Mouse (Mus musculus) heart, adult 9 months (tissue): ENCODE results near the gene Zkscan17.

Experiments
- DNase-seq, 2 experiments: peaks; one replicate each; pipeline ENCODE4 v3.0.0; 2022; ENCODE audit warnings: low spot score in 2 of 2

The Zkscan17 gene

GRCm38 (mm10) chr11:59456891-59457290 is 69.7 kb downstream of the Zkscan17 start:
- DNase-seq: no peak

DNA sequence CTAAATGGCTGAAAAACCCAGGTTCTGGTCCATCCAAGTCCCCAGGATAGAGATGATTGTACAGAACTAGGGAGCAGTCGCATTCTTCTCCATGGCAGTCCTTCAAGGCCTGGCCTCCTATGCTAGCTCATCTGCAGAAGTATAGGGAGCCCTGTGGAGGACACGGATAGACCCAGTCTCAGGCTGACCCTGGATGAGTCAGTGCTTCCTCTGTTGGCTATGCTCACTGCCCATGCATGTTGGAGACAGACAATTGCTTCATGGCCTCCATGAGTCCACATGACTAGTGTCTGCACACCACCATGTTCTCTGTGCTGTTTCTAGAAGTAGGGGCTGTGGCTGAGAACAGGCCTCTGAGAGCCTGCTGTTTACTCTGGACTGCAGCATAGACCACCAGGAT is 70.2 kb downstream of the Zkscan17 start:
- DNase-seq: no peak

DNA sequence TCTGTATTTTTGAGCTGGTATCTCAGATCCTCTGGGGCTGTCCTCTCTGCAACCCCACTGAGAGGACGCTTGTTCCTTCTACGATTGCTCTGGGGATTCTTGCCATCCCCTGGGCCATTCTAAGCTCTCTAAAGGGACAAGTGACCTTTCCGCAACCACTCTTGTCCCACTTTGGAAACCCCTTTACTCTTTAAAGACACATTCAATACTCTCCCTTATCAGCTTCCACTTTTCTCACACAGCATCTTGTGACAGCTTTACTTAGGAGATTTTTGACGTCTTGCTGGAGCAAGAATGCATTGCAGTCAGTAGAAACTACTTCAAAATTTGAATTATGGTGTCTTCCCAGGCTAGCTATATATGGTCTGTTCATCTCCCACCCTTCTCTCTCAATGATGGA is 75.5 kb downstream of the Zkscan17 start, which contains the start of gene Snap47:
TSS of gene Snap47 (minus strand) at position 101 of the 400 bp plus-strand sequence.
- no peak for DNase-seq

DNA sequence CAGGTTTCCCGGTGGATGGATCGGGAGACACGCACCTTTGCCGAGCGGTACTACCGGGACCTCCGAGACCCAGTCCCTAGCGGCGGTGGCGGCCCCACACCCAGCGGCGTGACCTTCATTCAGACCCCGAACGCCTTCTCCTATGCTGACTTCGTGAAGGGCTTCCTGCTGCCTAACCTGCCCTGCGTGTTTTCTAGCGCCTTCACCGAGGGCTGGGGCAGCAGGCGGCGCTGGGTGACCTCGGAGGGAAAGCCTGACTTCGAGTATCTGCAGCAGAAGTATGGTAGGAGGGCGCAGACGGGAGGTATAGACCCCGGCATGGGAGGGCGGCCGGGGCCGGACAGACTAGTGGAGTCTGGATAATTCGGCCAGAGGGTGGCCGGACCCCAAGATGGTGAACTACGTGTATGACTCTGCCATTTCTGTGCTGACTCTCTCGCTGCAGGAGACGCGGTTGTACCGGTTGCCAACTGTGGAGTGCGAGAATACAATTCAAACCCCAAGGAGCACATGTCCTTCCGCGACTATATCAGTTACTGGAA is 76.2 kb downstream of the Zkscan17 start:
- no peak for DNase-seq

- DNase-seq: peak; percentile 91 to 94
Measured at GRCm38 (mm10) chr11:59449741-59450229, 76.8 kb downstream of the Zkscan17 start, which contains the start of gene Jmjd4. TSS of gene Jmjd4 (plus strand) at chr11:59450045.

- no peak for DNase-seq
Measured at GRCm38 (mm10) chr11:59443102-59443501, 83.4 kb downstream of the Zkscan17 start.

GRCm38 (mm10) chr11:59437954-59438353 is 88.6 kb downstream of the Zkscan17 start:
- DNase-seq: no peak
